Mouse (Mus musculus) telencephalon, adult 2 months (tissue): ENCODE measurements around the gene Zfp950.
A peak's percentile ranks its signal among the peaks of the same experiment; 100 is the strongest.
"Not testable (repeated sequence)": the region's sequence is repeated elsewhere in the genome, so short reads cannot be mapped to it uniquely, and the experiment has no call there.

ENCODE experiments used
- DNase-seq: peaks from one replicate; pipeline ENCODE4 v3.0.0-alpha.2; 2011; ENCODE audit warnings: low read depth, low spot score

Gene Zfp950

GRCm38 (mm10) chr19:61140342-61141206 lies at the start of gene Zfp950:
TSS of gene Zfp950 (minus strand) at chr19:61140840.
- DNase-seq: peak; percentile 94

- DNase-seq: not testable (repeated sequence)
Observed at GRCm38 (mm10) chr19:61183590-61183989, 43.0 kb upstream of the Zfp950 start, which contains the start of gene Gm6020. TSS of gene Gm6020 (plus strand) at chr19:61183890.

GRCm38 (mm10) chr19:61175756-61176324 lies 35.2 kb upstream of the Zfp950 start, which contains the start of gene Gm7102:
TSS of gene Gm7102 (minus strand) at chr19:61176309.
- no peak for DNase-seq

- no peak for DNase-seq
Observed at GRCm38 (mm10) chr19:61151701-61152420, 11.2 kb upstream of the Zfp950 start.

- no peak for DNase-seq
Observed at GRCm38 (mm10) chr19:61151372-61151700, 10.7 kb upstream of the Zfp950 start.

GRCm38 (mm10) chr19:61141299-61141698 lies 659 bp upstream of the Zfp950 start:
- DNase-seq: no peak

GRCm38 (mm10) chr19:61138655-61139054 lies 2.0 kb downstream of the Zfp950 start:
- no peak for DNase-seq

- no peak for DNase-seq
Observed at GRCm38 (mm10) chr19:61131096-61131495, 9.5 kb downstream of the Zfp950 start.

GRCm38 (mm10) chr19:61110184-61110583 lies 30.5 kb downstream of the Zfp950 start:
- no peak for DNase-seq

GRCm38 (mm10) chr19:61097764-61098163 lies 42.9 kb downstream of the Zfp950 start:
- DNase-seq: peak; percentile 10

GRCm38 (mm10) chr19:61096776-61097175 lies 43.9 kb downstream of the Zfp950 start:
- no peak for DNase-seq

GRCm38 (mm10) chr19:61090541-61090940 lies 50.1 kb downstream of the Zfp950 start:
- no peak for DNase-seq

GRCm38 (mm10) chr19:61089001-61089400 lies 51.6 kb downstream of the Zfp950 start:
- no peak for DNase-seq

- no peak for DNase-seq
Observed at GRCm38 (mm10) chr19:61087781-61088180, 52.9 kb downstream of the Zfp950 start.

- no peak for DNase-seq
Observed at GRCm38 (mm10) chr19:61085217-61085616, 55.4 kb downstream of the Zfp950 start.

GRCm38 (mm10) chr19:61084149-61084940 lies 56.3 kb downstream of the Zfp950 start:
- peak; percentile 69 for DNase-seq

- no peak for DNase-seq
Observed at GRCm38 (mm10) chr19:61083006-61083405, 57.6 kb downstream of the Zfp950 start.

GRCm38 (mm10) chr19:61080251-61080749 lies 60.3 kb downstream of the Zfp950 start:
- no peak for DNase-seq

- no peak for DNase-seq
Observed at GRCm38 (mm10) chr19:61078622-61079021, 62.0 kb downstream of the Zfp950 start.

- no peak for DNase-seq
Observed at GRCm38 (mm10) chr19:61065011-61065410, 75.6 kb downstream of the Zfp950 start.

- no peak for DNase-seq
Observed at GRCm38 (mm10) chr19:61064386-61064785, 76.3 kb downstream of the Zfp950 start.
